Mouse (Mus musculus) limb, embryonic 12.5 days (tissue): ENCODE measurements around the gene Gm12169. TPM values are rescaled to one million over a fixed set of nuclear protein-coding genes. Genes with fewer than 3 reads are reported as not detected.

ENCODE experiments used
- ATAC-seq: fragments of 200-750 bp; cut with Nextera tagmentation; 2 replicates; pipeline ENCODE4 v1.8.0; 2017; ENCODE audit warnings: low read depth, moderate TSS enrichment; ENCODE audit not compliant: insufficient number of reproducible peaks, insufficient read depth, low FRiP score, low TSS enrichment
- H3K27ac ChIP-seq: fragments of 300-500 bp; sonication (generic); 2 replicates; pipeline ENCODE4 v1.5.1; 2016; ENCODE audit warnings: mild to moderate bottlenecking, moderate library complexity
- H3K27me3 ChIP-seq: fragments of 300-500 bp; sonication (generic); 2 replicates; pipeline ENCODE4 v1.6.1; 2016; ENCODE audit warnings: mild to moderate bottlenecking, moderate library complexity
- H3K36me3 ChIP-seq: fragments of 300-500 bp; sonication (generic); 2 replicates; pipeline ENCODE4 v1.6.1; 2016; ENCODE audit warnings: mild to moderate bottlenecking, moderate library complexity
- H3K4me1 ChIP-seq: fragments of 300-500 bp; sonication (generic); replicated peaks from 2 replicates; pipeline ENCODE4 v1.6.1; 2016
- H3K4me2 ChIP-seq: fragments of 300-500 bp; sonication (generic); 2 replicates; pipeline ENCODE4 v1.6.1; 2016; ENCODE audit warnings: mild to moderate bottlenecking, moderate library complexity
- H3K4me3 ChIP-seq: fragments of 300-500 bp; sonication (generic); replicated peaks from 2 replicates; pipeline ENCODE4 v1.5.1; 2016; ENCODE audit warnings: mild to moderate bottlenecking
- H3K9ac ChIP-seq: fragments of 300-500 bp; sonication (generic); replicated peaks from 2 replicates; pipeline ENCODE4 v1.6.1; 2016; ENCODE audit warnings: mild to moderate bottlenecking, moderate library complexity
- H3K9me3 ChIP-seq: fragments of 300-500 bp; sonication (generic); 2 replicates; pipeline ENCODE4 v1.6.1; 2016; ENCODE audit warnings: mild to moderate bottlenecking, moderate library complexity
- WGBS: fragments of 180-500 bp; shearing (Covaris S2); methylation state at CpG from one replicate; pipeline ENCODE4 v1.1.7; 2016; 5-methylcytosine and 5-hydroxymethylcytosine counted together
- polyA plus RNA-seq: library from polyadenylated mRNA; unstranded; fragments of >200 nt; fragmentation: Nextera tagmentation; extraction: Ambion mirVana; gene quantifications from 2 replicates; pipeline ENCODE4 v1.2.1, GENCODE M21; 2016

Gm12169 gene
- polyA plus RNA-seq, 1 experiment from 2014 or later = not detected

DNA sequence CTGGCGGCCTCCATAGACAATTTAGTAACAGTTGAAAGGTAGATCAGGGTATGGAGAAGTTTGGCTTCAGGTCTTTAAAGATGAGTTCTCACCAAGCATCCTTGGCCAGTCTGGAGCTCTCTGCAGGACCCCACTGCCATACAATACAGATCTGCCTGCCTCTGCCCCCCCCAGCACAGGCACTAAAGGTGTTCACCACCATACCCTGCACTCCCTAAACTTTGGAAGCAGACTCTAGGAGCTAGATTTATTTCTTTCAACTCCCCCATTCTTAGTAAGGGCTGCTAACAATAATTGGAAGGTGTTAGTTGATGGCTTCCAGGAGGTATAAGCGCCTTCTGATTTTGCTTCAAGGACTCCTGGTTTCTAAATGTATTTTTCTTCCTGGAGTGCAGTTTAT lies 19.5 kb downstream of the Gm12169 start:
- Histone ChIP-seq H3K4me1 (no peaks in the 10 kb centered on the region; the same call in 1 of the 2 replicates), H3K27ac (no peak overlapping the region), H3K36me3 (no peaks in the 10 kb centered on the region), H3K9ac (no peak overlapping the region), H3K4me3 (no peak overlapping the region), H3K9me3 (no peaks in the 10 kb centered on the region), H3K4me2 (no peak overlapping the region), H3K27me3 (no peaks in the 10 kb centered on the region)
- ATAC-seq = peak; percentile 52; the same call in 1 of the 2 replicates
- 73% methylated on average over 2 of the region's 2 CpGs for WGBS

DNA sequence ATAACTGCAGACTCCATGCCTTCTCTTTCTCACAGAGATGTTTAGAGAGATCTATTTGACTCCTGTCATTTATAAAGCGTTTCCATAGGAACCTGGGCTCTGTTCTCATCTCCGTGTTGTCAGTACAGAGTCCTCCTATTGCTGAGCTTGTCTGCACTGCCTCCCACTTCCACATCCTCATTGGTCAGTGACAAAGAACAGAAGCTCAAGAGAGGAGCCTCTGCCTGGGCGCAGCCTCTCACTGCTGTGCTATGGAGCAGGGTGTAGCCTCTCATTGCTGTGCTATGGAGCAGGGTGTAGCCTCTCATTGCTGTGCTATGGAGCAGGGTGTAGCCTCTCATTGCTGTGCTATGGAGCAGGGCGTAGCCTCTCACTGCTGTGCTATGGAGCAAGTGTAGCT lies 25.7 kb downstream of the Gm12169 start:
- Histone ChIP-seq H3K27me3 (no peaks in the 10 kb centered on the region), H3K9ac (no peak overlapping the region), H3K4me3 (no peak overlapping the region), H3K4me1 (no peaks in the 10 kb centered on the region), H3K36me3 (no peaks in the 10 kb centered on the region), H3K27ac (no peak overlapping the region), H3K9me3 (no peaks in the 10 kb centered on the region), H3K4me2 (no peak overlapping the region)
- WGBS = 81% methylated on average over 4 of the region's 4 CpGs
- no peak for ATAC-seq

- Histone ChIP-seq H3K4me2 (no peak overlapping the region), H3K9me3 (no peaks in the 10 kb centered on the region), H3K4me3 (no peak overlapping the region), H3K36me3 (no peaks in the 10 kb centered on the region), H3K4me1 (no peaks in the 10 kb centered on the region), H3K27me3 (no peaks in the 10 kb centered on the region), H3K9ac (no peak overlapping the region), H3K27ac (no peak overlapping the region)
- 94% methylated on average over 3 of the region's 3 CpGs for WGBS
- ATAC-seq = no peak
Observed at GRCm38 (mm10) chr11:46552741-46553140, 28.7 kb downstream of the Gm12169 start.

GRCm38 (mm10) chr11:46561096-46561495 lies 37.1 kb downstream of the Gm12169 start:
- H3K36me3 ChIP-seq = no peaks in the 10 kb centered on the region
- no peak overlapping the region for H3K4me2 ChIP-seq
- WGBS = 78% methylated on average over 4 of the region's 4 CpGs
- H3K9me3 ChIP-seq = no peaks in the 10 kb centered on the region
- no peaks in the 10 kb centered on the region for H3K27me3 ChIP-seq
- no peak overlapping the region for H3K9ac ChIP-seq
- H3K4me1 ChIP-seq = no peaks in the 10 kb centered on the region
- H3K27ac ChIP-seq = no peak overlapping the region
- no peak for ATAC-seq
- H3K4me3 ChIP-seq = no peak overlapping the region

DNA sequence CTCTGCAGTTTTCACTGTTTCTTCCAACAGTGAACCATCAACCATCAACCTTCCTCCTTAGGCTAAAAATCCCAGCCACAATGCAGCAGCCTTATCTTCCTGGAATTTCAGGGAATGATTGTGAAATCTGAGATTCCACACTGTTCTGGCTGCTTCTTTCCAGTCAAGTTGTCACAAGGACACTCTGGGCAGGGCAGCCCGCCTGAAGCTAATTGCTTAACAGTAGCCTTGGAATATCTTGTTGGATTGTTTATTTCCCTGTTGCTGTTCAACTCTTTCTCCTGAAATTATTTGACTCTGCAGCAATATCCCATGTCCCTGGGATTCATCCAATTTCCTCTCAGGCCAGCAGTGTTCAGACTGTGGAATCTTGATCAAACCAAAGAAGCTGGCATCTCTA lies 40.7 kb downstream of the Gm12169 start:
- WGBS = 67% methylated on average over 1 of the region's 1 CpGs
- no peaks in the 10 kb centered on the region for H3K9me3 ChIP-seq
- H3K27me3 ChIP-seq = no peaks in the 10 kb centered on the region
- no peak overlapping the region for H3K9ac ChIP-seq
- no peak overlapping the region for H3K27ac ChIP-seq
- no peaks in the 10 kb centered on the region for H3K36me3 ChIP-seq
- no peak for ATAC-seq
- H3K4me3 ChIP-seq = no peak overlapping the region
- no peaks in the 10 kb centered on the region for H3K4me1 ChIP-seq
- H3K4me2 ChIP-seq = no peak overlapping the region

- no peaks in the 10 kb centered on the region for H3K4me1 ChIP-seq
- H3K27me3 ChIP-seq = no peaks in the 10 kb centered on the region
- H3K4me2 ChIP-seq = no peak overlapping the region
- H3K9me3 ChIP-seq = no peaks in the 10 kb centered on the region
- H3K36me3 ChIP-seq = no peaks in the 10 kb centered on the region
- H3K4me3 ChIP-seq = no peak overlapping the region
- WGBS = 92% methylated on average over 2 of the region's 2 CpGs
- H3K9ac ChIP-seq = no peak overlapping the region
- no peak for ATAC-seq
- H3K27ac ChIP-seq = no peak overlapping the region
Observed at GRCm38 (mm10) chr11:46565967-46566366, 42.0 kb downstream of the Gm12169 start.

- Histone ChIP-seq H3K9me3 (no peaks in the 10 kb centered on the region), H3K4me2 (no peak overlapping the region), H3K4me1 (no peaks in the 10 kb centered on the region), H3K27ac (no peak overlapping the region), H3K27me3 (no peaks in the 10 kb centered on the region), H3K9ac (no peak overlapping the region), H3K36me3 (no peaks in the 10 kb centered on the region), H3K4me3 (no peak overlapping the region)
- whole genome bisulfite sequencing = 79% methylated on average over 1 of the region's 1 CpGs
- ATAC-seq = no peak
Observed at GRCm38 (mm10) chr11:46569107-46569506, 45.1 kb downstream of the Gm12169 start.

- Histone ChIP-seq H3K27ac (no peak within 1 kb of the TSS), H3K36me3 (no peaks in the 10 kb centered on the region), H3K27me3 (no peaks in the 10 kb centered on the region), H3K4me1 (no peaks in the 10 kb centered on the region), H3K9me3 (no peaks in the 10 kb centered on the region), H3K9ac (no peak within 1 kb of the TSS), H3K4me2 (no peak within 1 kb of the TSS), H3K4me3 (no peak within 1 kb of the TSS)
- no peak for ATAC-seq
- WGBS = 67% methylated on average over 1 of the region's 1 CpGs
Observed at GRCm38 (mm10) chr11:46571327-46571726, 47.3 kb downstream of the Gm12169 start, which contains the start of gene BC053393. Gene BC053393 (plus strand): TSS chr11:46571536.

DNA sequence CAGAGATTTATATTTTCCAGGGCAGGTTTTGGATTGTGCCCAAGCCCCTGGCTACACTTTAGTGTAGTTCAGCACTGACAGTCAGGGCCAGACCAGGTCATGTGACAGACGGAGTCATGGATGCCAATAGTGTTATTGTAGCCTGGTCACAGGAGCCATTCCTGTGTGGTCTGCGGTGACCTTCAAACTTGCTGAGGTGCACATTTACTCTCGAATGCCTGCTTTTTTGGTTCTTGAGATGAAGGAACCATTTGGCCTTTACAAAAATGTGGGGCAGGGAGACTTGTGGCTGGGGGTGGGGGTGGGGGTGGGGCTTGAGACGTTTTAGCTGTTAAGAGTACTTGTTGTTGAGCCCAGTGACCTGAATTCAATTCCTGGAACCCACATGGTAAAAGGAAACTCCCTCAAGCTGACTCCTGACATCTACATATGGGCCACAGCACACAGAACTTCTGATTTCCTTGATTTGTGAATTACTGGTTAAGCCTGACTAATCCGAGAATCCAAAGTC lies 54.8 kb downstream of the Gm12169 start:
- H3K4me1 ChIP-seq = no peaks in the 10 kb centered on the region
- H3K9ac ChIP-seq = no peak overlapping the region
- H3K4me2 ChIP-seq = no peak overlapping the region
- H3K27ac ChIP-seq = 0 out of 2 replicates have a peak overlapping the region, but pooled peaks have one; percentile 30
- WGBS = 56% methylated on average over 5 of the region's 5 CpGs
- no peaks in the 10 kb centered on the region for H3K9me3 ChIP-seq
- ATAC-seq = no peak; the same call in 1 of the 2 replicates
- H3K36me3 ChIP-seq = no peaks in the 10 kb centered on the region
- H3K27me3 ChIP-seq = no peaks in the 10 kb centered on the region
- no peak overlapping the region for H3K4me3 ChIP-seq

DNA sequence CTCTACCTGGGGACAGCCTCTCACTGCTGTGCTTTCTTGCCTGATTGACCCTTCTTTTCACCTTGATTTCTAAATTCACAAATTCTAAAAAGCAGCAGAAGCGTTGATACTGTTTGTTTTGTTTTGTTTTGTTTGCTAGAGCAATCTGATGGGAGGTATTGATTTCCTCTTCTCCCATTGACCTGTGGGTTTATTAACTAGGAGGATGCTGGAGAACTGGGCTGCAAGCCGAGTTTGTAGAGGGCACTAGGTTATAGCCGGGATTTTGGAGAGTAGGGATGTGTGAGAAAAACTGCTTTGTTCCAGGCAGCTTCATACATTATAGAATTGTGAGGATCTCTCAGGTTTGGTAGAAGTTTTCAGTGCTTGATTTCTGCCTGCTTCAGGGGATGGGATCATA lies 56.4 kb downstream of the Gm12169 start:
- no peak overlapping the region for H3K4me2 ChIP-seq
- no peaks in the 10 kb centered on the region for H3K27me3 ChIP-seq
- H3K9me3 ChIP-seq = no peaks in the 10 kb centered on the region
- WGBS = 77% methylated on average over 3 of the region's 3 CpGs
- H3K27ac ChIP-seq = no peak overlapping the region
- no peaks in the 10 kb centered on the region for H3K4me1 ChIP-seq
- ATAC-seq = no peak
- no peak overlapping the region for H3K4me3 ChIP-seq
- H3K9ac ChIP-seq = no peak overlapping the region
- no peaks in the 10 kb centered on the region for H3K36me3 ChIP-seq

DNA sequence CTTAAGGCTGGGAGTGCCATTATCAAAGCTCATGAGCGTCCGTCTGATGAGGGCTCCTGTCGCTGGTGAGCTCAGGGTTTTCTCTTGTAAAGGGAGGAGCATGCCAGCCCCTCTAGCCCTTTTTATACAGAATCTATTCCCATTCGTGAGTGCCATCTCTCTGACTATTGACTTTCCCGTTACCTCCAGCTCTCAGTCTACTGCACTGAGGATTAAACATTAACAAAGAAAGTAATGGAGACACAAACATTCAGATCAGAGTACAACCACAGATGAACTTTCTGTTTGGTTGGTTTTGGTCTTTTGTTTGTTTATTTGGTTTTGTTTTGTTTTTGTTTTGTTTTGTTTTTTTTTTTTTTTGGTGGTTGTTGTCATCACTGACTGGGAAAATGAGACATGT lies 58.7 kb downstream of the Gm12169 start:
- Histone ChIP-seq H3K4me2 (no peak overlapping the region), H3K4me1 (no peaks in the 10 kb centered on the region), H3K9me3 (no peaks in the 10 kb centered on the region), H3K27ac (no peak overlapping the region), H3K9ac (no peak overlapping the region), H3K36me3 (no peaks in the 10 kb centered on the region), H3K4me3 (no peak overlapping the region), H3K27me3 (no peaks in the 10 kb centered on the region)
- WGBS = 85% methylated on average over 5 of the region's 5 CpGs
- no peak for ATAC-seq
